Mouse (Mus musculus) cortical plate, adult 2 months (tissue): ENCODE data around the gene Zbtb14.

Experiments used
- CTCF ChIP-seq: fragments of 200-500 bp; IDR thresholded peaks from 2 replicates; pipeline ENCODE4 v1.5.1; 2011; ENCODE audit warnings: mild to moderate bottlenecking, control low read depth, low read length; ENCODE audit not compliant: insufficient read depth; ENCODE audit errors: extremely low read depth
- POLR2A ChIP-seq: fragments of 200-500 bp; IDR thresholded peaks from 2 replicates; pipeline ENCODE4 v1.6.1; 2011; ENCODE audit warnings: mild to moderate bottlenecking, low read length, control low read depth; ENCODE audit not compliant: insufficient read depth; ENCODE audit errors: extremely low read depth

DNA sequence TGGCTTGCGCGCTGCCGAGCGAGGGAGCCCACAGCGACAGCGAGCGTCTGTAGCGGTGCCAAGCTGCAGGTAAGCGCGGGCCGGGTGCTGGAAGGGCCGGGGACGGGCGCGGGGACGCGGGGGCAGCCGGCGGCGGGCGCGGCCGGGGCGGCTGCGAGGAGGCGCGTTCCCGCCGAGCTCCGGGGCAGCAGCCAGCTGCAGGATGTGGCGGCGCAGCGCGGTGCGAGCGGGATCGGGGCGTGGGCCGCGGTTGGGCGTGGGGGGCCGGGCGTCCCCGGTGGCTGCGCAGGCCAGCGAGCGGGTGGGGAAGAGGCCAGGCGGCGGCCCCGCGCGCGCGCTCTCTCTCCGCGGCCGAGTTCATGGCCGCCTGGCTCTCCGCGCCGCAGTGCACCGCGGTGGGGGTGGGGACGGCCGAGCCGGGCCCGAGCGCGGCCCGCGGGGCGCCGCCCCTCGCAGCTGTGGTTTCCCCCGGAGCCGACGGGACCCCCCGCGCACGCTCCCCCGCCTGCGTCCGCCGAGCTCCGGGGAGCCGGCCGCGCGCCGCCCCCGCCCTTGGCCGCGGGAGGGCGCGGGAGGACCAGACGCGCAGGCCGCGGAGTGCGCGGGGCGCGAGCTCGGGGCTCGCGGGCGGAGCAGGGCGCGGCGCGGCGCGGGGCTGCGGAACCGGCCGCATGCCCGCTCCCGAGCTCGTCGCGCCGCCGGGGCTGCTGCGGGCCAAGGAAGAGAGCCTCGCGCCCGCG, 521 bp downstream of the Zbtb14 start:
- TF ChIP-seq CTCF (no peak), POLR2A (no peak)
